Mouse (Mus musculus) embryonic fibroblast, embryonic 13.5 days (primary cell): ENCODE data around the gene Grin2a.

ENCODE experiments used
- CTCF ChIP-seq: IDR thresholded peaks from 2 replicates; pipeline ENCODE4 v1.5.1; 2011; ENCODE audit warnings: mild to moderate bottlenecking, control low read depth, low read length, moderate library complexity, borderline replicate concordance; ENCODE audit not compliant: insufficient read depth
- POLR2A ChIP-seq: IDR thresholded peaks from 2 replicates; pipeline ENCODE4 v1.6.1; 2011; ENCODE audit warnings: low read depth, mild to moderate bottlenecking, control low read depth, low read length, moderate library complexity

DNA sequence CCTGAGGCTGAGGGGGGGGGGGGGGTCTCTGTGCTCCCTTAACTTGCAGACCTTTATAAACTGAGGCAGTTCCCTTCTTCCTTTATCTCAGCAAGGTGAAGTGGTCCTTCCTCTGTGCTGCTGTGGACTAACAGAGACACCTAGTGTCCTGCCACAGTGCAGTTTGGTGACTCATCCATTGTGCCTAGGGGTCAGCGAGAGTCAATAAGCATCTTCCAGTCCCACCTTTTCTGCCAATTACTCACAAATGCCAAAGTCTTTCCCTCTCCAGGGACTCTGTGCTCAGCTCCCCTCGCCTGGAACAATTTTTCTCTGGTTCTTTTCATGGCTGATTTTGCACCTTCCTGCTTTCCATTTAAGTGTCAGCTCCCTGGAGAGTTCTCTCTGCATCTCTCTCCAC, 258.2 kb downstream of the Grin2a start:
- TF ChIP-seq POLR2A (no peak), CTCF (no peak)
